Mouse (Mus musculus): ENCODE measurements around the gene Zfp575.

The Zfp575 gene

DNA sequence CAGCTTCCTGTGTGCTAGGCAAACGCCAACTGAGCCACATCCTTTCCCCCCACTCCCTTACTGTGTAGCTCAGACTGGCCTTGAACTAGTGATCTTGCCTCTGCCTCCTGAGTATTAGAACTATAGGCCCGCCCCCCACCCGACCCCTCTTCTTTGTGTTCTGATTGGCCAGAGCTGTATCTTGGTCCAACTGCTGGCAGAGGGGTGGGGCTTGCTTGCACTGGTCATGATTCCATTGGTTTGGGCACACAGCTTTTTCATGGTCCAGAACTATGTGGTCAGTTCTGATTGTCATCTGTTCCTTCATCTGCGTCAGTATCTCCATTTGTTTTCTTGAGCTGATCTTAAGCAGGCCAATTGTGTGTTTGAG lies 23.6 kb downstream of the Zfp575 start:
- no peak for DNase-seq (ENCODE audit: low spot score in 2 of 2)

DNA sequence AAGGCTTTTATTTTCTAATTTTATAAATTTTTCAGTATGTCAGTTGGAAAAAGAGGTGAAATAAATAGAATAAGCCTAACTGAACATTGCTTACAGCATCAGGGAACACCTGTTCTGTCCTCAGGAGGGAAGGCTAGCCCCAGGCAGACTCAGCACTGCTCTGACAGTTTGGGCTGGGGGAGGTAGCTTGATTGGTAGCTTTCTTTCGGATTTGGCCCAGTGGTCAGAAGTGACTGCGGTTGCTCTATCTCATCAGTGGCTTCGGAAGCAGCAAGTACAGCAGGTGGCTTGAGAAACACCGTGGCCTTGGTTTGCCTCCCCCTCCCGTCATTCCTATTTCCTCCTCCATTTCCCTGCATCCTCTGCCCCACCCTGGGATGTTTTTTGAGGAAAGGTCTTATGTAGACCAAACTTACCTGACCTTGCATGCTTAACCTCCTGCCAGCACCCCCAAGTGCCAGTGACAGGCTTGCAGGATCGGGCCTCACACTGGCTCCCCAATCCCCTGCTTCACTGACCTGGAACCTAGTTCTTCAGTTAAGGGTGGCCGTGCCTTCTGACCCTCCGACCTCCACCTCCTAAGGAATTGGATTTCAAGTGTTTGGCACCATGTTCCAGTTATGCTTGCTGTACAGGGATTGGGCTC lies 24.1 kb downstream of the Zfp575 start:
- DNase-seq (ENCODE audit: low spot score in 2 of 2) = no peak

DNA sequence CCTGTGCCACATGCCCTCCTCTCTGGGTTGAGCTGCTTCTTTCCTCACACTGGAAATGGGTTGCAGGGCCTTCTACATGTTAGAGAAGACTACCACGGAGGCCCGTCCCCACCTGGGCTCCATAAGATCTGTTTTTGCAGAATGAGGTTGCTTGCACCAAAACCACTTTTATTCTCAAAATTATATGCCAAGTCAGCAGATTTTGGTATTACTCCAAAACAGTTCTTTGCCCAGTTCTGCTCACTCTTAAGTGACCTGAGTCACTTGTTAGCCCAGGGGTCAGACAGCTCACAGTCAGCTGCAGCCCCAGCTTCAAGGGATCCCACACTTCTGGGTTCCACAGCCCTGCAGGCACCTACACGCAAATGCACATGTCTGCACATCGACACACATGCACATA lies 26.0 kb downstream of the Zfp575 start:
- no peak for DNase-seq (ENCODE audit: low spot score in 2 of 2)

DNA sequence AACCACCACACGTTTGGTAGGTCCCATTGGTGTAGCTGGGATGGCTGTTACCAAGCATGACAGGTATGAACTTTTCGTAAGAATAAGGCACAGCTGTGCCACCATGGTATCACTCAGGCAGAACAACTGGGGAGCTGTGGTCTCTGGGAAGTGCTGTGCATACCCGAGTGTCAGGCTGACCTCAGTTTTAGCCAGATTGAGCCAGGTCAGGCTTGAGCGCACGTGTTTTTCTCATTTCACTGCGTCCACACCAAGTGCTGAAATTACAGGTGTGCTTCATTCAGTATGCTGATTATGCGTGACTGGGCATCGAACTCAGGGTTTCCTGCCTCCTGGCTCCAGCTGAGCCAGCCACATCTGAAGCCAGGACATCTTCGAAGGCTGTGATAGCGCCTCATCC lies 31.7 kb downstream of the Zfp575 start:
- DNase-seq (ENCODE audit: low spot score in 2 of 2) = no peak

DNA sequence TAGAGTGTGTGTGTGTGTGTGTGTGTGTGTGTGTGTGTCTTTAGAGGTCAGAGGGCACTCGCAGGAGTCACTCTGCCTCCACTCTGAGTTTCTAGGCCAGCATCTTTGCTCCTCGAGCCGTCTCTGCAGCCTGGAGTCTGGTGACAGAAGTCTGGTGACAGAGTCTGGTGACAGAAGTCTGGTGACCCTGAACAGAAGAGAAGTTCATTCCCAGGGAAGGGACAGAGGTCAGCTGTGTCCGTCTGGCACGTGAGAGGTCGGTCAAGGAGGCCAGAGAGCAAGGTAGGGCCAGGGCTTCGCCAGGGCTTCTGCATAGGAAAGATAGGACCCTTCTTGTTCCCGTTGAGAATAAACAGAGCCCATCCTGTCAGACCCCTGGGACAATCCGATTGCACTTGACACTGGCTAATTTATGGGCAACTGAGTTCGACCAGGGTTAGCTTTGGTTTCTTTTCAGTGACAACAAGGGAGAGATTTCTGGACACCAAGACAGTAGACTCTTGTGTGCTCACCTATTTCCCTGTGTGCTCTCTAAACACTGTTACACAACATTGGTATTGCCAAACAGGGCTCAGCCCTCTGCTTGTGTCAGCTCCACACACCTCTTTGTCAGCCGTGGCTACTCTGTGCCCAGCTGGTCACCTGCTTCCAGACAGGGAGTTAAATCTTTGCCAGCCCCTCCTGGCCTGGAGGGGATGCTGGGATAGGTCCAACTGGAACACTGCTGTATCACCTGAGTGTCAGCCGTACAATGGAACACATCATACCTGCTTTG lies 35.3 kb downstream of the Zfp575 start:
- DNase-seq (ENCODE audit: low spot score in 2 of 2) = no peak

DNA sequence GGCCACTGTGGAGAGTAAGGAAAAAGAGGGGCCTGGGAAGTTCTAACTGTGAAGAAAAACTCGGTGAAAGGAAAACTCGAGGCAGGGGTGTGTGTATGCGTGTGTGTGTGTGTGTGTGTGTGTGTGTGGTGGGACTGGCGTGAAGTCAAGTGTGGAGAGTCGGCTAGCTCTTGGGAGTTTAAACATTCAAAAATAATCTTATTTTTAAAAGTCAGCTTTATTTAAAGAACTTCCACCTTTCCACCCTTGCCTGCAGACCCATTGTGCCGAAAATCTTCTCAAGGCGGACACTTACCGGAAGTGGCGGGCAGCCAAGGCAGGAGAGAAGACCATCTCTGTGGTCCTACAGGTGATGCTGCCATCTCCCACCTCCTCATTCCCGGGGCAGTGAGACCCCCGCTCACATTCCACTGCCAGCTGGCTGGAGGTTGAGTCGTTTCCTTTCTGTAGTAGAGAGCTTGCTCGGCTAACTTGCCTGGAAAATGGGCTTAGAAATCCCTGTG lies 39.9 kb downstream of the Zfp575 start:
- DNase-seq (ENCODE audit: low spot score in 2 of 2) = no peak

DNA sequence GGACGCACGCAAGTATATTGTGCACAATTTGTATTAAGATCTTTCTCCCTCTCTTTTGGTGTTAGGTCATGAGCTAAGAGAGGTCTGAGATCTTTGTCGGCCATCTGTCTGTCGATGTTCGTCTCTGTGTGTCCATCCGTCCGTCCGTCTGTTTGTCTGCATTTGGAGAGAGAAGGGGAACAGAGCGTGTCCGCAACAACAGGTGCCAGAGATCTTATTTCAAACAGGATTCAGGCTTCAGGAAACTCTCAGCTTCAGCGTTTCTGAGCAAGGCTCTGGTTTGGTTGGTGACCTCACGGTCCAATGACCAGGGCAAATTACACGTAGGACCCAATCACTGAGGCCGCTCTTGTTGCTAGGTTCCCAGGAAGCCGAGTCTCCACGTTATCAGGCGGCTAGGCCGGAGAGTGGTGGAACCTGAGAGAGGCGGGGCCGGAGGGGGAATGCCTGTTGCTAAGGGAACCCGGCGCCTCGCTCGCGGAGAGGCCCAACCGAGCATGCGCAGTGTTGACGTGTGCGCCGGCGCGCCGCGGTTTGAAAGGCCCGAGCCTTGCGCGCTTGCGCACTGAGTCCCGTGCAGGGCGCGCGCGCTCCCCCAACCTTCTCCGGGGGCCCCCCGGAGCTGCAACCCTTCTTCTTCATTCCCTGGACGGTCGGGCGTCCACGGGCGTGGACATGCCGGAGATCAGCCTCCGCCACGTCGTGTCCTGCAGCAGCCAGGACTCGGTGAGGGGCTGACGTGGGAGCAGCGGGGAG lies 40.6 kb downstream of the Zfp575 start:
- peak; percentile 96 for DNase-seq (ENCODE audit: low spot score in 2 of 2)

DNA sequence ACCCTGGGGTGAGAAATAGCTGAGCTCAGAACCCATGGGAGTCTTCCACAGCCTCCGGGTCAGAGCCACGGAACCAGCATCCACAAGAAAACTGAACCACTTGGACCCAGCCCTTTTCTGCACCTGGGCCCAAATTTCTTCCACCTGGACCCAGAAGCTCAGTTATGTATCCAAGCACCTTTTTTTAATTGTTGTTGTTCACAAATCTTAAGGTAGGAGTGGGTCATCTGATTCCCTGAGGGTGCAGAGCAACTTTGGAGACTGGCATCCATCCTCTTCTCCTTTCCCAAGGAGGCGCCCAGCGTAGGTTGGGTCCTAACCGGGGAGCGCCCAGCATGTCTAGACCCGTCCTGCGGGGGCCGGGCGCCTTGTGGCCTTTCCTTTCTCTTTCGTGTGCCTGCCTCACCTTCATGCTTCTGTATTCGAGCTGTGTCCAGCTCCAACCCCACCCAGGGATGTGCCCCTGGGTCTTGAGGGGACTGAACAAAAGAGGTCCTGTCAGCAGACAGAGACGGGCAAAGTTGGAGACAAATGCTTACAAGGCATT lies 41.3 kb downstream of the Zfp575 start, which contains the start of the genes Pinlyp and Xrcc1:
TSS of gene Pinlyp (minus strand) at position 51 of the 547 bp plus-strand sequence.
TSS of gene Xrcc1 (plus strand) at position 222 of the 547 bp plus-strand sequence.
- DNase-seq (ENCODE audit: low spot score in 2 of 2) = no peak

DNA sequence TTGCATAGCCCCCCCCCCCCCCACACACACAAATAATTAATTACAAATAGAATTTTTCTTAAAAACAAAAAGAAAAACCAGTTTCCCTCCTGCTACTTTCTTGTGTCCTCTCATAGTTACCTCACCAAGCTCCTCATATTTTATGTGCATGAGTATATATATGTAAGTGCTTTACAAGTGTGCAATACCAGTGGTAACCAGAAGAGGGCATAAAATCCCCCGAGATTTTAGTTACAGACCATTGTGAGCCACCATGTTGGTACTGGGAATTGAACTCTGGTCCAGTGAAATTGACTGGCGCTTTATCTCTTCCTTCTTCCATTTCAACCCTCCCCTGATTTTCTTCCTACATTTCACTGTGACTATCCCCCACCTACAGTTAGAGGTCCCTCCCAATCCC lies 42.9 kb downstream of the Zfp575 start:
- no peak for DNase-seq (ENCODE audit: low spot score in 2 of 2)

DNA sequence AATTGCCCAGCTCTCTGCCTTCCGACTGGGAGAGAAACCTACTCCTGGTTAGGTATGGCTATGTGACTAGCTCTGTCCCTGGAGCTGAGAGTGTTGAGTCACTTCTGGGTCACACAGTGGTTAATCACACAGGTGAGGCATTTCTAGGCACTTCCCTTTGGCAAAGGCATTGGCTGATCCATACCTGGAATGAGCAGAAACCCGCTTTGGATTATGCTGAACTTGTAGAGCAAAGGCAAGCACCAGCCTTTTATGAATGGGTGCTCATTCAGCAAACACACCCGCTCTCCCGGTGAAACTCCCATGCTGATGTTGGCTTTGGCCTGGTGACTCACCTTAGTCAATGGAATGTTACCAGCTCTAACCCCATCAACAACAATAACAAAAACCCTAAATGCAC lies 47.8 kb downstream of the Zfp575 start:
- DNase-seq (ENCODE audit: low spot score in 2 of 2) = no peak

DNA sequence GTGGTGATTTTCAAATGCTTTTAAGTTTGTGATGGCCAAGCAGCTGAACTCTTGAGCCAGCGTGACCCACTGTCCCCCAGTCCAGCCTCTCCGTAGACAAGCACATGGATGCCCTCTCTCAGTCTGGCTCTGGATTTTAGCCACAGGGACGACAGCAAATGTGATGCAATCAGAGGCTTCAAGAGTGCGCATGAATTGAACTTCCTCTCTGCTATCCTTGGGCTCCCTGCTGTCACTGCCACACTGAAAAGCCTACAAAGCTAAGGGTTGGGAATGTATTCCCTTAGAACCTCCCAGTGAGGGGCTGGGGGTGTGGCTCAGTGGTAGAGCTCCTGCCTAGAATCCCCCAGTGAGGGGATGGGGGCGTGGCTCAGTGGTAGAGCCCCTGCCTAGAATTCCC lies 48.7 kb downstream of the Zfp575 start:
- DNase-seq (ENCODE audit: low spot score in 2 of 2) = no peak

DNA sequence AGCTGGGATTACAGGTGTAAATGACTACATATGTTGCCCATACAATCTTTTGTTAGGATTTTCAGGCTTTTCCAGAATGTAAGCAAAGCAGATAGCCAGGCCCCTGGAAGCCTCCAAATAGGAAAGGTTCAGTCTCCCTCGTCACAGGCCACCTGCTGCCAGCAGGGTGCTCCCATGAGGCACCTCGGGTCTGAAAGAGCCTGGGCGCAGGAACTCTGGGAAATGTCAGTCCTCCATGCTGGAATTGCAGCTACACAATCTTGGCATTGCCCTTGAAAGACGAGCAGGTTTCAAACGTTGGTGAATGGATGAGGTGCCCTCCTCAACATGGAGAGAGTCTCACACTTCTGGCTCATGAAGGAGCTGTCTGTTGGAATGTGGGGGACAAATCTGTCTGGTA lies 49.3 kb downstream of the Zfp575 start:
- DNase-seq (ENCODE audit: low spot score in 2 of 2) = no peak

DNA sequence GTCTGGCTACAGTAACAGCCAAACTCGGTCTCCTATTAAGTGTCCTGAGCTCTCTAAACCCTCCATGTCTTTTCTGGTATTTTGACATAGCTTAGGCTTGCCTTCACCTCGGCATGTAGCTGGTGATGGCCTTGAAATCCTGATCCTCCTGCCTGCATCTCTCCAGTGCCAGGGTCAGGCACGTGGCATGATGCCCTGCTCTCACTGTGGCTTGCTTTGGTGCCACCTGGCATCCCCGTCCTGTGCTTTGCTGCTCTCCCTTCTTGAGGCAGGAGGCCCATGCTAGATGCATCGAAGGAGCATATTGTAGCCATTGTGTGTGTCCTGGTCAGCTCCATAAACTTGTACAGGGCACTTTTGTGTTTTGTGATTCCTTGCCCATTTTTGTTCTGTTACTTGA lies 49.9 kb downstream of the Zfp575 start:
- DNase-seq (ENCODE audit: low spot score in 2 of 2) = no peak

DNA sequence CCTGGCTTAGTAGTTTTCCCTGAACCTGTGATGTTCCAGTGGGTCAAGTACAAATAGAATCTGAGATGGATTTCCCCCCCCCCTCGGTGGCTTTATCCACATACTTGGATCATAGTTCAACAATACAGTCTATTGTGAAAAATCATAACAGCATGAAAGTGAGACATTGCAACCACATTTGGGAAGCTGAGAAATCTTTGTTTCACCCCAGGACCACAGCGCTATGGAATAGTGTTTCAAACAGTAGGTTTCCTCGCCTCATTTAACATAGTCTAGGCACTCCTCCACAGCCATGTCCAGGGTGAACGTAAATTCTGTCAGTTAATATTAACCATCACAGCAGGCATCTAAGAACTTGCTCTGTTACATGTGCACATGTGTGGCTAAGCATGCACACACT lies 50.4 kb downstream of the Zfp575 start:
- DNase-seq (ENCODE audit: low spot score in 2 of 2) = no peak

DNA sequence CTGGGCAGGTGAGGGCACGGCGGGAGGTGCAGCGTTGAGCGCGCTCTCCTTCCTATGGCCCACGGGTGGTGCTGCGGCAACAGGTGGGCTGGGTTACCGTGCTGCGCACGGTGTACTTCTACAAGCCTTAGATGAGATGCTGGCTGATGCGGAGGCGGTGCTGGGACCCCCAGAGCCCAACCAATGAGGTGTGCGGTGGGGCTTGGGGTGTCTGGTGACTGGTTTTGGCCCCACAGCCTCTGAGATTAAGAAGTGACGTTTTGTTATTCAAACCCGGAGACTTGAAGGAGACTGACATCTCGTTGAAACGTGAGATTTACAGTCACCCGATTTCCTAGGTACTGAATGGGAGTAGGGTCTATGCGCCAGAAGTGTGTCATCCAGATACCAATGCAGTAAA lies 53.1 kb downstream of the Zfp575 start:
- no peak for DNase-seq (ENCODE audit: low spot score in 2 of 2)
